Mouse (Mus musculus) small intestine, adult 2 months (tissue): ENCODE data around the gene Gm21987.

Experiments
- CTCF ChIP-seq: fragments of 200-500 bp; IDR thresholded peaks from 2 replicates; pipeline ENCODE4 v1.5.1; 2012; ENCODE audit warnings: low read depth, mild to moderate bottlenecking, control low read depth, inconsistent platforms, low read length, moderate library complexity, mixed read lengths; ENCODE audit not compliant: insufficient replicate concordance, insufficient read length; ENCODE audit errors: extremely low read depth
- POLR2A ChIP-seq: fragments of 200-500 bp; IDR thresholded peaks from 2 replicates; pipeline ENCODE4 v1.6.1; 2012; ENCODE audit warnings: low read depth, mild to moderate bottlenecking, control low read depth, inconsistent platforms, low read length, moderate library complexity

GRCm38 (mm10) chr16:38306571-38307220 lies 40.1 kb upstream of the Gm21987 start:
- no peak for TF ChIP-seq POLR2A
- peak; percentile 66; the same call in 1 of the 2 replicates for TF ChIP-seq CTCF
